Mouse (Mus musculus): ENCODE measurements around the gene Gm7075. TPM values are rescaled to one million over a fixed set of nuclear protein-coding genes. Genes with fewer than 3 reads are reported as not detected.

The Gm7075 gene
- total RNA-seq, 2 experiments from 2014 or later, result not detected

DNA sequence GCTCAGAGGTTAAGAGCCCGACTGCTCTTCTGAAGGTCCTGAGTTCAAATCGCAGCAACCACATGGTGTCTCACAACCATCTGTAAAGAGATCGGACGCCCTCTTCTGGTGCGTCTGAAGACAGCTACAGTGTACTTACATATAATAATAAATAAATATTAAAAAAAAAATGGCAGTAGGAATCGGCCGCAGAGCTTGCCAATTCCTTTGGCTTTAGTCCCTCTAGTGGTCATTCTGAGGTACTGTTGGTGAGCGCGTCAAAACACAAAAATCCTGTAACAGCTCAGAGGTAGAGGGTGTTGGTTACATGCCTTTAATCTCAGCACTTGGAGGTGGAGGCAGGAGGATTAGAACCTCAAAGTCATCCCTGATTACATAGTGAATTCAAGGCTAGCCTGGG, 44.1 kb downstream of the Gm7075 start:
- DNase-seq, result peak; percentile 61 to 81
- intact Hi-C loops (cut with DNase I), result loop anchor here (1.0 to 2.0 kb wide), 2 partner anchors 69 to 224 kb away; no protein-coding TSS in a partner anchor

- DNase-seq, result no peak
- intact Hi-C loops (cut with DNase I), result loop anchor here (2.0 kb wide), 1 partner anchor 68 kb away; no protein-coding TSS in a partner anchor
These were observed 45.3 kb downstream of the Gm7075 start for GRCm38 (mm10) chr10:63376303-63376702.

Other genes with a start within 250 kb of the Gm7075 start
- gene Mypn, start 217.8 kb downstream of the Gm7075 start, total RNA-seq (2021), result 10 to 100 TPM; 78.0 to 86.7 TPM
- gene Herc4, start 178.0 kb downstream of the Gm7075 start, total RNA-seq (2021), result 10 to 100 TPM; 39.9 to 40.0 TPM
- 10 to 100 TPM; 12.4 to 14.2 TPM for gene Sirt1, start 40.1 kb downstream of the Gm7075 start, total RNA-seq (2021)
- gene Dnajc12, start 39.3 kb downstream of the Gm7075 start, total RNA-seq (2021), result 1 to 10 TPM; 7.8 to 8.7 TPM
- gene Ctnna3, start 8.3 kb upstream of the Gm7075 start, total RNA-seq (2021), result 10 to 100 TPM; 75.4 to 79.3 TPM